In genomic region chr2:102894785-102895184, GRCm38 (mm10) we compare ENCODE assay signal across 20 mouse cellular contexts. TPM values are rescaled to one million over a fixed set of nuclear protein-coding genes. Genes with fewer than 3 reads are reported as not detected.
DNase-seq lines count a peak whose midpoint lies in the region; ATAC-seq and TF ChIP-seq lines count a peak whose summit lies in the region.
"Had no signal": no experiment of that assay in that cellular context is flagged by ENCODE, and none has a peak within 500 bp of the region (broad histone marks: within the 10 kb centered on the region; RNA-seq: fewer than 3 reads in every experiment).

No protein-coding gene starts in this region.

- ATAC-seq in liver, postnatal 0 days: peak; percentile 13; the same call in 1 of the 2 replicates
- ATAC-seq in liver, embryonic 11.5 days (replicated peaks; ENCODE audit: low FRiP score): no peak
- peak; percentile 46 for ATAC-seq in granulocyte monocyte progenitor cell, adult 5-6 weeks (replicated peaks; ENCODE audit: poor library complexity, severe bottlenecking)
- peak; percentile 66 for ATAC-seq in megakaryocyte, adult 5-6 weeks (ENCODE audit: poor library complexity, severe bottlenecking)
- no peak for ATAC-seq in stomach, postnatal 0 days (ENCODE audit: low FRiP score, low TSS enrichment)
- no peak for ATAC-seq in forebrain, embryonic 12.5 days (ENCODE audit: low FRiP score)
- no peak for ATAC-seq in hindbrain, embryonic 14.5 days (ENCODE audit: low FRiP score)
- ATAC-seq: intestine, postnatal 0 days had no signal

- TF ChIP-seq CTCF in liver, postnatal 0 days (IDR thresholded peaks at IDR 0.05; ENCODE audit: low read depth): no peak
- no peak for TF ChIP-seq CTCF in stomach, postnatal 0 days (IDR thresholded peaks at IDR 0.05; ENCODE audit: low read depth)

- DNase-seq in liver, postnatal 0 days: no peak
- DNase-seq in liver, embryonic 11.5 days (ENCODE audit: low spot score): no peak
- no peak for DNase-seq in stomach, postnatal 0 days (ENCODE audit: low spot score)
- DNase-seq in hindbrain, embryonic 14.5 days (ENCODE audit: low spot score): no peak
- no peak for DNase-seq in urinary bladder, postnatal 10 days (ENCODE audit: low spot score)
- DNase-seq: cerebellum, adult 18-20 months; gastrocnemius, postnatal 25 days; heart, postnatal 14 days; lung, embryonic 14.5 days; right cerebral cortex, adult 18-20 months had no signal

- no peak for TF ChIP-seq EP300 in liver, postnatal 0 days (IDR thresholded peaks at IDR 0.05; ENCODE audit: low read depth)
- no peak for TF ChIP-seq EP300 in stomach, postnatal 0 days (optimal IDR thresholded peaks at IDR 0.05)

- WGBS in liver, postnatal 0 days (ENCODE audit: insufficient replicate concordance): 36% methylated on average over 4 of the region's 4 CpGs
- 68% methylated on average over 4 of the region's 4 CpGs for WGBS in liver, embryonic 11.5 days
- WGBS in stomach, postnatal 0 days: 55% methylated on average over 4 of the region's 4 CpGs
- WGBS in forebrain, embryonic 12.5 days: 81% methylated on average over 4 of the region's 4 CpGs
- WGBS in hindbrain, embryonic 14.5 days: 79% methylated on average over 4 of the region's 4 CpGs

- no peak overlapping the region for H3K4me3 ChIP-seq in liver, postnatal 0 days (ENCODE audit: low read depth, low read length)
- H3K4me3 ChIP-seq in liver, embryonic 11.5 days (ENCODE audit: low read depth, low read length): no peak overlapping the region
- H3K4me3 ChIP-seq in stomach, postnatal 0 days (ENCODE audit: low read depth, low read length): no peak overlapping the region
- H3K4me3 ChIP-seq in forebrain, embryonic 12.5 days (replicated peaks): no peak overlapping the region
- no peak overlapping the region for H3K4me3 ChIP-seq in hindbrain, embryonic 14.5 days (replicated peaks; ENCODE audit: low read length)
- H3K4me3 ChIP-seq: embryonic facial prominence, embryonic 13.5 days; forebrain, embryonic 10.5 days; hindbrain, embryonic 15.5 days; left cerebral cortex, adult 2 months; midbrain, embryonic 12.5 days had no signal

- no peak overlapping the region for H3K27ac ChIP-seq in liver, postnatal 0 days (ENCODE audit: low read depth)
- no peak overlapping the region for H3K27ac ChIP-seq in liver, embryonic 11.5 days (ENCODE audit: low read depth, low read length)
- peak overlapping the region; percentile 67 for H3K27ac ChIP-seq in stomach, postnatal 0 days (replicated peaks)
- H3K27ac ChIP-seq in forebrain, embryonic 12.5 days: no peak overlapping the region
- no peak overlapping the region for H3K27ac ChIP-seq in hindbrain, embryonic 14.5 days
- H3K27ac ChIP-seq: embryonic facial prominence, embryonic 13.5 days; forebrain, embryonic 10.5 days; hindbrain, embryonic 15.5 days; kidney, postnatal 0 days; left cerebral cortex, adult 2 months; midbrain, embryonic 12.5 days had no signal

- H3K9me3 ChIP-seq in liver, postnatal 0 days (ENCODE audit: low read length): no peaks in the 10 kb centered on the region
- no peaks in the 10 kb centered on the region for H3K9me3 ChIP-seq in liver, embryonic 11.5 days (ENCODE audit: control insufficient read depth, low read length)
- H3K9me3 ChIP-seq in stomach, postnatal 0 days (ENCODE audit: control insufficient read depth, low read length): no peaks in the 10 kb centered on the region
- H3K9me3 ChIP-seq in forebrain, embryonic 12.5 days: no peaks in the 10 kb centered on the region
- no peaks in the 10 kb centered on the region for H3K9me3 ChIP-seq in hindbrain, embryonic 14.5 days (ENCODE audit: control insufficient read depth, low read length)
- H3K9me3 ChIP-seq: embryonic facial prominence, embryonic 13.5 days; forebrain, embryonic 10.5 days; hindbrain, embryonic 15.5 days; midbrain, embryonic 12.5 days had no signal

- H3K9ac ChIP-seq in liver, postnatal 0 days (replicated peaks): no peak overlapping the region
- no peak overlapping the region for H3K9ac ChIP-seq in liver, embryonic 11.5 days (ENCODE audit: low read depth, low read length)
- H3K9ac ChIP-seq in stomach, postnatal 0 days (ENCODE audit: low read length): no peak overlapping the region
- no peak overlapping the region for H3K9ac ChIP-seq in forebrain, embryonic 12.5 days
- no peak overlapping the region for H3K9ac ChIP-seq in hindbrain, embryonic 14.5 days
- H3K9ac ChIP-seq: embryonic facial prominence, embryonic 13.5 days; hindbrain, embryonic 15.5 days; lung, embryonic 14.5 days; midbrain, embryonic 12.5 days had no signal

- H3K27me3 ChIP-seq in liver, postnatal 0 days (ENCODE audit: insufficient read depth, low read length): no peaks in the 10 kb centered on the region
- no peaks in the 10 kb centered on the region for H3K27me3 ChIP-seq in liver, embryonic 11.5 days (replicated peaks; ENCODE audit: control insufficient read depth, insufficient read depth, low read length)
- no peaks in the 10 kb centered on the region for H3K27me3 ChIP-seq in stomach, postnatal 0 days (ENCODE audit: control insufficient read depth, insufficient read depth, low read length)
- H3K27me3 ChIP-seq in forebrain, embryonic 12.5 days: peaks cover 7% of the 10 kb centered on the region; the same call in 1 of the 2 replicates
- H3K27me3 ChIP-seq in hindbrain, embryonic 14.5 days (ENCODE audit: control insufficient read depth, insufficient read depth, low read length): no peaks in the 10 kb centered on the region
- H3K27me3 ChIP-seq: embryonic facial prominence, embryonic 13.5 days had no signal

- H3K4me1 ChIP-seq in liver, postnatal 0 days (ENCODE audit: insufficient read depth): peaks cover 20% of the 10 kb centered on the region
- H3K4me1 ChIP-seq in liver, embryonic 11.5 days (replicated peaks; ENCODE audit: control insufficient read depth, insufficient read depth, low read length): peaks cover 8% of the 10 kb centered on the region
- H3K4me1 ChIP-seq in stomach, postnatal 0 days (replicated peaks; ENCODE audit: control insufficient read depth, insufficient read depth): 0 out of 2 replicates have a peak, but pooled peaks cover 2% of the 10 kb centered on the region
- no peaks in the 10 kb centered on the region for H3K4me1 ChIP-seq in forebrain, embryonic 12.5 days
- no peaks in the 10 kb centered on the region for H3K4me1 ChIP-seq in hindbrain, embryonic 14.5 days (replicated peaks; ENCODE audit: control insufficient read depth, insufficient read depth, low read length)
- H3K4me1 ChIP-seq: forebrain, embryonic 10.5 days; hindbrain, embryonic 15.5 days; midbrain, embryonic 12.5 days had no signal

- H3K4me2 ChIP-seq in liver, postnatal 0 days (ENCODE audit: low read depth, low read length): no peak overlapping the region; the same call in 1 of the 2 replicates
- H3K4me2 ChIP-seq in liver, embryonic 11.5 days: no peak overlapping the region
- H3K4me2 ChIP-seq in stomach, postnatal 0 days (replicated peaks; ENCODE audit: low read depth): no peak overlapping the region
- H3K4me2 ChIP-seq in forebrain, embryonic 12.5 days: no peak overlapping the region
- no peak overlapping the region for H3K4me2 ChIP-seq in hindbrain, embryonic 14.5 days (replicated peaks)
- H3K4me2 ChIP-seq: embryonic facial prominence, embryonic 13.5 days; hindbrain, embryonic 15.5 days; lung, embryonic 14.5 days; midbrain, embryonic 12.5 days had no signal

- H3K36me3 ChIP-seq in liver, postnatal 0 days (replicated peaks; ENCODE audit: insufficient read depth, low read length): no peaks in the 10 kb centered on the region
- H3K36me3 ChIP-seq in liver, embryonic 11.5 days (ENCODE audit: control insufficient read depth, insufficient read depth, low read length): no peaks in the 10 kb centered on the region
- no peaks in the 10 kb centered on the region for H3K36me3 ChIP-seq in stomach, postnatal 0 days (ENCODE audit: control insufficient read depth, insufficient read depth, low read length)
- no peaks in the 10 kb centered on the region for H3K36me3 ChIP-seq in forebrain, embryonic 12.5 days (replicated peaks)
- H3K36me3 ChIP-seq in hindbrain, embryonic 14.5 days (replicated peaks; ENCODE audit: control insufficient read depth, insufficient read depth): no peaks in the 10 kb centered on the region
- H3K36me3 ChIP-seq: embryonic facial prominence, embryonic 13.5 days; forebrain, embryonic 10.5 days; hindbrain, embryonic 15.5 days; midbrain, embryonic 12.5 days had no signal

RNA-seq across cellular contexts. Expression of gene Cd44, which starts 6.7 kb away (rescaled TPM):
- 14.1 and 15.2 TPM in 2 replicates for polyA plus RNA-seq in liver, postnatal 0 days (2015; fragmentation: Nextera tagmentation; extraction: Ambion mirVana)
- polyA plus RNA-seq in liver, embryonic 11.5 days (2014; fragmentation: Nextera tagmentation; extraction: Ambion mirVana): 25.9 and 28.1 TPM in 2 replicates
- total RNA-seq in granulocyte monocyte progenitor cell, adult 5-6 weeks (2014; fragmentation: Nextera tagmentation): 119 and 145 TPM in 2 replicates
- total RNA-seq in granulocyte monocyte progenitor cell, adult 5-6 weeks (2017): 130 and 135 TPM in 2 replicates
- total RNA-seq in megakaryocyte, adult 5-6 weeks (2015): 358 and 368 TPM in 2 replicates
- 289 and 337 TPM in 2 replicates for total RNA-seq in megakaryocyte, adult 5-6 weeks (2017)
- 27.5 and 27.7 TPM in 2 replicates for polyA plus RNA-seq in stomach, postnatal 0 days (2015; fragmentation: Nextera tagmentation; extraction: Ambion mirVana)
- 1.9 and 2.3 TPM in 2 replicates for polyA plus RNA-seq in forebrain, embryonic 12.5 days (2016; fragmentation: Nextera tagmentation; extraction: Ambion mirVana)
- 4.7 and 5.2 TPM in 2 replicates for polyA plus RNA-seq in hindbrain, embryonic 14.5 days (2014; fragmentation: Nextera tagmentation; extraction: Ambion mirVana)

Comparison
In these comparisons a context has a peak if more than half of its experiments do, and no peak if none do; other contexts are left out.
1. ATAC-seq: peak in liver, postnatal 0 days (single experiment), granulocyte monocyte progenitor cell, adult 5-6 weeks (single experiment) and megakaryocyte, adult 5-6 weeks (single experiment); none in liver, embryonic 11.5 days (single experiment), stomach, postnatal 0 days (single experiment), forebrain, embryonic 12.5 days (single experiment) and hindbrain, embryonic 14.5 days (single experiment).